In the genomic region with DNA sequence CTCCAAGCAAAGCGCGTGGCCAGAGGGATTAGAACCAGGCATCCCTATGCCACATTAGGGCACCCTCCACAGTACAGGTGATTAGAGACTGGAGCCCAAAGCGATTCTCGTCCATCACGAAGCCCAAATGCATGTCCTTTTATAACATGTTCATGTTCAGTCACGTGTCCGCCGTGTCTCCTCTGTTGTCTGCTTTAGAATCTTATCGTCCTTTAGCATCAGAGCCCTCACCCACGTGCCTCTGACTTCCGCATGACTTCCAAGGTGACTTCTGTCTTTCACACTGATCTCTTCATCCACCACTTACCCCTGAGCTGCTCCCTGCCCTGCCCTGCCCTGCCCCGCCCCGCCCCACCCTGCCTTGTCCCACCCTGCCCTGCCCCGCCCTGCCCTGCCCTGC, we compare ENCODE assay signal across 7 mouse cellular contexts.
"Had no signal": no experiment of that assay in that cellular context is flagged by ENCODE, and none has a peak within 500 bp of the region (broad histone marks: within the 10 kb centered on the region; RNA-seq: fewer than 3 reads in every experiment).

No protein-coding gene starts in this region.

- H3K27ac ChIP-seq: kidney, embryonic 15.5 days; limb, embryonic 15.5 days; midbrain, embryonic 13.5 days; neural tube, embryonic 15.5 days had no signal

- H3K4me2 ChIP-seq: kidney, embryonic 15.5 days; limb, embryonic 15.5 days; midbrain, embryonic 13.5 days; neural tube, embryonic 15.5 days had no signal

- H3K4me3 ChIP-seq: kidney, embryonic 15.5 days; limb, embryonic 15.5 days; midbrain, embryonic 13.5 days; neural tube, embryonic 15.5 days had no signal

- H3K27me3 ChIP-seq: kidney, embryonic 15.5 days; limb, embryonic 15.5 days; midbrain, embryonic 13.5 days; neural tube, embryonic 15.5 days had no signal

- ATAC-seq: midbrain, embryonic 13.5 days had no signal

- DNase-seq: kidney, adult 2 months; kidney, postnatal 14 days; thymus, postnatal 4 days had no signal

- H3K36me3 ChIP-seq: kidney, embryonic 15.5 days; limb, embryonic 15.5 days; midbrain, embryonic 13.5 days; neural tube, embryonic 15.5 days had no signal

- H3K9ac ChIP-seq: kidney, embryonic 15.5 days; limb, embryonic 15.5 days; midbrain, embryonic 13.5 days; neural tube, embryonic 15.5 days had no signal

- H3K9me3 ChIP-seq: limb, embryonic 15.5 days; midbrain, embryonic 13.5 days; neural tube, embryonic 15.5 days had no signal
